Mouse (Mus musculus) cerebellum, adult 2 months (tissue): ENCODE data around the gene Rbm33.

ENCODE experiments used
- CTCF ChIP-seq: fragments of 200-500 bp; IDR thresholded peaks from 2 replicates; pipeline ENCODE4 v1.5.1; 2011; ENCODE audit warnings: low read depth, mild to moderate bottlenecking, control low read depth, low read length, moderate library complexity, borderline replicate concordance; ENCODE audit not compliant: insufficient read depth
- POLR2A ChIP-seq: fragments of 200-500 bp; IDR thresholded peaks from 2 replicates; pipeline ENCODE4 v1.6.1; 2011; ENCODE audit warnings: low read length, control low read depth, borderline replicate concordance; ENCODE audit not compliant: insufficient read depth

DNA sequence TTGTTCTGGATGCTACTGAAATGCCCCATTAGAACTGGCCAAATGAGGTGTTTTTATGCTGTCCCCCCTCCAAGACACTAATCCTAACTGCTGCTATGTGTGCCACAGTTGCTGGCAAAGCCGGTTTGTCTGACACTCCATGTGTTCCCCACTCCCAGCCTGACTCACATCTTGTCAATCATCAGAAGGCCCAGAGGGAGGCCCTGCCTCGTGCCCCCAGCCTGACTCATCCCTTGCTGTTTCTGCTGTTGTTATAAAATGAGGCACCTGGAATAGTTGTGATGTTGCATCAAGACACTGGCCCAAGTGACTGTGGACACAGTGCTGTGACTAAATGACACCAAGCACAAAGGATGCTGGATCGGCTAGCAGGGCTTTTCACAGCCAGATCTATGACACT, 18.2 kb upstream of the Rbm33 start:
- no peak for TF ChIP-seq CTCF
- TF ChIP-seq POLR2A, result no peak
